Mouse (Mus musculus) C2C12 (cell line): ENCODE measurements around the gene Cd151.

Experiments
- CEBPB ChIP-seq: IDR thresholded peaks from one replicate; pipeline ENCODE4 v1.6.1; 2011; ENCODE audit warnings: low read depth, mild to moderate bottlenecking, control low read depth, moderate library complexity
- CTCF ChIP-seq: IDR thresholded peaks from one replicate; pipeline ENCODE4 v1.5.1; 2011; ENCODE audit not compliant: control insufficient read depth, insufficient read depth, insufficient read length
- FOSL1 ChIP-seq: IDR thresholded peaks from one replicate; pipeline ENCODE4 v1.8.0; 2011; ENCODE audit warnings: mild to moderate bottlenecking, low read length; ENCODE audit not compliant: poor library complexity, insufficient read depth, severe bottlenecking
- MAX ChIP-seq: IDR thresholded peaks from one replicate; pipeline ENCODE4 v1.6.1; 2011; ENCODE audit warnings: mild to moderate bottlenecking, control low read depth
- MYOD1 ChIP-seq: IDR thresholded peaks from one replicate; pipeline ENCODE4 v1.6.1; 2011; ENCODE audit warnings: low read depth; ENCODE audit not compliant: control insufficient read depth, insufficient read length
- USF1 ChIP-seq: IDR thresholded peaks from one replicate; pipeline ENCODE4 v1.6.1; 2011; ENCODE audit warnings: low read depth, mild to moderate bottlenecking, control low read depth, moderate library complexity

DNA sequence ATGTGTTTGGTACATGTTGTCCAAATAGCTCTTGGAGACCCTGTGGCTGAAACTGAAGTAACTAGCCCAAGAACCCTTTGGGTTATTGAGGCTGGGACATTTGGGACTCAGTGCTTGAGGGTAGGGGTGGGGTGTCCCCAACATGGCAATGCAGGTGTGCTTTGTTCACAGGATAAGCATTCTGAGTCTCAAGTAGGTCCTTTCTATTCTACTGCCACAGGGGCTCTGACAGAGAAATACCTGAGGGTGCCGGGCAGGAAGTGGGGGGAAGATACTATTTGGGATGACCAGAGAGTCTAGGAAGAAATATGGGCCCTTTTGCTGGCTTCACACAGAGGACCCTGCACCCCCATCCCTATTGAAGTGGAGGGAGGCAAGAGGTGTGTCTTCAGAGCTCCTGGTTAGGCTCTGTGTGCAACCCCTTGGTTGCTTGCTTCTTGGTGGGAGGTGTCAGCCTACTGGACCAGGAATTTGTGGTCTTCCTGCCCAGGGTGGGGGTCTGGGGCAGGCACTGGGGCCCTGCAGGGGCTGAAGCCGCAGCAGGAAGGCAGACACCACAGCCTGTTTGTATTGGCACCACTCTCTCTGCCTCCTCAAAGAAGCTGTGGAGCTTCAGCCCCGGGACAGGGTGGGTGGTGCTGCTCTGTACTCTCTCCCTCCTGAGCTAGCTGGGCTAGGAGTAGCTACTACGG, 10.5 kb downstream of the Cd151 start:
- no peak for TF ChIP-seq CTCF
- TF ChIP-seq FOSL1, result no peak
- no peak for TF ChIP-seq MAX
- TF ChIP-seq CEBPB, result no peak
- TF ChIP-seq USF1, result no peak
- no peak for TF ChIP-seq MYOD1
